In genomic region chr12:75310766-75311165, GRCm38 (mm10) we compare ENCODE assay signal across 8 mouse cellular contexts. TPM values are rescaled to one million over a fixed set of nuclear protein-coding genes. Genes with fewer than 3 reads are reported as not detected.
A peak's percentile ranks its signal among the peaks of the same experiment; 100 is the strongest.
DNase-seq lines count a peak whose midpoint lies in the region; ATAC-seq lines count a peak whose summit lies in the region.

No protein-coding gene starts in this region.

- H3K4me1 ChIP-seq in kidney, embryonic 15.5 days: peaks cover 14% of the 10 kb centered on the region
- peaks cover 18% of the 10 kb centered on the region for H3K4me1 ChIP-seq in neural tube, embryonic 15.5 days
- H3K4me1 ChIP-seq in forebrain, embryonic 13.5 days: peaks cover 16% of the 10 kb centered on the region

- no peak for DNase-seq in kidney, adult 11 months
- DNase-seq in gastrocnemius, adult 8-10 months (ENCODE audit: low spot score in 2 of 2): peak; percentile 21 to 41
- peak; percentile 57 for DNase-seq in heart, postnatal 4 days
- no peak for DNase-seq in MN1 (ENCODE audit: low spot score)

- peak overlapping the region; percentile 63 for H3K4me3 ChIP-seq in kidney, embryonic 15.5 days (replicated peaks)
- no peak overlapping the region for H3K4me3 ChIP-seq in neural tube, embryonic 15.5 days (replicated peaks)
- H3K4me3 ChIP-seq in forebrain, embryonic 13.5 days: no peak overlapping the region

- no peak for ATAC-seq in kidney, embryonic 15.5 days (replicated peaks; ENCODE audit: low FRiP score)
- no peak for ATAC-seq in neural tube, embryonic 15.5 days (ENCODE audit: low FRiP score)
- ATAC-seq in forebrain, embryonic 13.5 days: no peak
- ATAC-seq in granulocyte monocyte progenitor cell, adult 5-6 weeks (replicated peaks; ENCODE audit: poor library complexity, severe bottlenecking): no peak

- no peak overlapping the region for H3K9ac ChIP-seq in kidney, embryonic 15.5 days
- H3K9ac ChIP-seq in neural tube, embryonic 15.5 days (replicated peaks): no peak overlapping the region
- H3K9ac ChIP-seq in forebrain, embryonic 13.5 days: no peak overlapping the region

- WGBS in kidney, embryonic 15.5 days: 69% methylated on average over 12 of the region's 12 CpGs
- 89% methylated on average over 12 of the region's 12 CpGs for WGBS in neural tube, embryonic 15.5 days
- WGBS in forebrain, embryonic 13.5 days: 89% methylated on average over 12 of the region's 12 CpGs

- H3K36me3 ChIP-seq in kidney, embryonic 15.5 days: no peaks in the 10 kb centered on the region
- no peaks in the 10 kb centered on the region for H3K36me3 ChIP-seq in neural tube, embryonic 15.5 days
- H3K36me3 ChIP-seq in forebrain, embryonic 13.5 days (ENCODE audit: poor library complexity, severe bottlenecking): no peaks in the 10 kb centered on the region

- H3K9me3 ChIP-seq in kidney, embryonic 15.5 days (replicated peaks): no peaks in the 10 kb centered on the region
- no peaks in the 10 kb centered on the region for H3K9me3 ChIP-seq in neural tube, embryonic 15.5 days (replicated peaks)
- no peaks in the 10 kb centered on the region for H3K9me3 ChIP-seq in forebrain, embryonic 13.5 days (replicated peaks)

- H3K27ac ChIP-seq in kidney, embryonic 15.5 days: peak overlapping the region; percentile 41; the same call in 1 of the 2 replicates
- no peak overlapping the region for H3K27ac ChIP-seq in neural tube, embryonic 15.5 days (replicated peaks)
- H3K27ac ChIP-seq in forebrain, embryonic 13.5 days: no peak overlapping the region

- H3K27me3 ChIP-seq in kidney, embryonic 15.5 days: no peaks in the 10 kb centered on the region
- H3K27me3 ChIP-seq in neural tube, embryonic 15.5 days (replicated peaks): peaks cover 4% of the 10 kb centered on the region; the same call in 1 of the 2 replicates
- peaks cover 4% of the 10 kb centered on the region; the same call in 1 of the 2 replicates for H3K27me3 ChIP-seq in forebrain, embryonic 13.5 days

- H3K4me2 ChIP-seq in kidney, embryonic 15.5 days: peak overlapping the region; percentile 89
- H3K4me2 ChIP-seq in neural tube, embryonic 15.5 days: peak overlapping the region; percentile 31
- no peak overlapping the region for H3K4me2 ChIP-seq in forebrain, embryonic 13.5 days

RNA-seq across cellular contexts. Expression of gene Rhoj, which starts 2.6 kb away (rescaled TPM):
- polyA plus RNA-seq in kidney, embryonic 15.5 days (2015; fragmentation: Nextera tagmentation; extraction: Ambion mirVana): 48.5 and 59.7 TPM in 2 replicates
- 10 to 100 TPM in 2 of 4 experiments, 1 to 10 TPM in 2; 6.4 to 10.8 (median 9.9) TPM for total RNA-seq in gastrocnemius, adult 8-10 months (2022)
- total RNA-seq in heart, postnatal 4 days (2021): 10 to 100 TPM; 42.7 to 43.7 TPM
- polyA plus RNA-seq in neural tube, embryonic 15.5 days (2015; fragmentation: Nextera tagmentation; extraction: Ambion mirVana): 25.9 and 28.4 TPM in 2 replicates
- polyA plus RNA-seq in forebrain, embryonic 13.5 days (2015; fragmentation: Nextera tagmentation; extraction: Ambion mirVana): 14.1 and 16.6 TPM in 2 replicates
- total RNA-seq in granulocyte monocyte progenitor cell, adult 5-6 weeks (2014; fragmentation: Nextera tagmentation): 0.11 and 1.2 TPM in 2 replicates
- 2.8 and 4.2 TPM in 2 replicates for total RNA-seq in granulocyte monocyte progenitor cell, adult 5-6 weeks (2017)

Comparison
In these comparisons a context has a peak if more than half of its experiments do, and no peak if none do; other contexts are left out.
1. DNase-seq: peak in gastrocnemius, adult 8-10 months (2 of 2) and heart, postnatal 4 days (single experiment); none in kidney, adult 11 months (single experiment) and MN1 (single experiment).